Mouse (Mus musculus): Measurements from ENCODE around the gene Slc39a13. TPM values are rescaled to one million over a fixed set of nuclear protein-coding genes. Genes with fewer than 3 reads are reported as not detected.
"Not testable (repeated sequence)": the region's sequence is repeated elsewhere in the genome, so short reads cannot be mapped to it uniquely, and the experiment has no call there.

Slc39a13 gene
- polyA plus RNA-seq, 1 experiment from 2014 or later: 33.3 TPM

GRCm38 (mm10) chr2:91045805-91046204, 24.4 kb downstream of the Slc39a13 start:
- H3K9ac ChIP-seq (replicated peaks; ENCODE audit: low read depth, low read length); H3K4me1 ChIP-seq (replicated peaks; ENCODE audit: control insufficient read depth, insufficient read depth, low read length); H3K36me3 ChIP-seq (ENCODE audit: control insufficient read depth, insufficient read depth); H3K27ac ChIP-seq (ENCODE audit: low read length); H3K27me3 ChIP-seq (replicated peaks; ENCODE audit: control insufficient read depth, insufficient read depth, low read length); H3K4me2 ChIP-seq (ENCODE audit: low read length); H3K4me3 ChIP-seq (replicated peaks; ENCODE audit: low read length); H3K9me3 ChIP-seq (ENCODE audit: control insufficient read depth, low read length); ATAC-seq: not testable (repeated sequence)
- WGBS: 80% methylated on average over 1 of the region's 1 CpGs

DNA sequence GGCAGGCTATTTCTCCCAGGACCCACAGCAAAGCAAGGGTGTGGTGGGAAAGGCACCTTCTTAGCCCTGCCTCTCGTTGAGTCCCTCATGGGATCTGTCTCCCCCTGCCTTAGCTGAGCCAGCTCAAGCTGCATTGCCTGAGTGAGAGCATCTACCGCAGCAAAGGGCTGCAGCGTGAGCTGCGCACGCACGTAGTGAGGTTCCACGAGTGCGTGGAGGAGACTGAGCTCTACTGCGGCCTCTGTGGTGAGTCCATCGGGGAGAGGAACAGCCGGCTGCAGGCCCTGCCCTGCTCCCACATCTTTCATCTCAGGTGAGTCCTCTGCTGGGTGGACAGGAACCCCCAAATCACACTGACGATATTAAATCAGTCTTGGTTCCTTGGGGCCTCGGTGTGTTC, 25.5 kb downstream of the Slc39a13 start:
- ATAC-seq: no peak
- H3K4me1 ChIP-seq (replicated peaks; ENCODE audit: control insufficient read depth, insufficient read depth, low read length): no peaks in the 10 kb centered on the region
- 83% methylated on average over 13 of the region's 13 CpGs for WGBS
- no peaks in the 10 kb centered on the region for H3K9me3 ChIP-seq (ENCODE audit: control insufficient read depth, low read length)
- no peak overlapping the region for H3K9ac ChIP-seq (replicated peaks; ENCODE audit: low read depth, low read length)
- H3K27ac ChIP-seq (ENCODE audit: low read length): no peak overlapping the region
- H3K4me3 ChIP-seq (replicated peaks; ENCODE audit: low read length): no peak overlapping the region
- no peak overlapping the region for H3K4me2 ChIP-seq (ENCODE audit: low read length)
- no peaks in the 10 kb centered on the region for H3K36me3 ChIP-seq (ENCODE audit: control insufficient read depth, insufficient read depth)
- no peaks in the 10 kb centered on the region for H3K27me3 ChIP-seq (replicated peaks; ENCODE audit: control insufficient read depth, insufficient read depth, low read length)

DNA sequence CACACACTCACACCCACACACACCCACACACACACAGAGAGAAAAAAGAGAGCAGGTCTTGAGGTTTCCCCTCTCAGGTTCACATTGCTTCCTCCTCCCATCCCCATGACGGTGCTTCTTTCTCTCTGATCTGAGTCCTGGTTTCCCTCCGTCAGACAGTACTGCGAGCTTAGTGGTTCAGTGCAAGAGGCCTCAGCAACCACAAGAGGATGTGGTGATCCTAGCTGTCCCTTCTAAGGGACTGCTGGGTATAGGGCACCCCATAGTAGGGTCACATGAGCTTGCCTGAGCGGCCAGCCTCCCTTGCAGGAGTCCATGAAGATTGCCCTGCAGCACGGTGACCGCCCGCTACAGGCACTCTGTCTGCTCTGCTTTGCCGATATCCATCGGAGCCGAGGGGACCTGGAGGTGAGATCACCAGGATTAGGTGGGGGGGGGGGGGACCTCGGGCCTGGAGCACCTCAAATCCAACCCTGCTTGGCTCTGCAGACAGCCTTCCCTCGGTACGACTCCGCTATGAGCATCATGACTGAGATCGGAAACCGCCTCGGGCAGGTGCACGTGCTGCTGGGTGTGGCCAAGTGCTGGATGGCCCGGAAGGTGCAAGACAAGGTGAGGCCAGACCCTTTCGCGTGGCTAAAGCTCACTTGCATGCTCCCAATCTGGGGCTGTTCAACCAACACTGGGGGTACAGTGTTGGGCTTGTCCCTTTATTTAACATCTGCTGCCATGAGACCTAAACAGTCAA, 27.4 kb downstream of the Slc39a13 start:
- Histone ChIP-seq H3K4me2 (ENCODE audit: low read length) (no peak overlapping the region), H3K27me3 (replicated peaks; ENCODE audit: control insufficient read depth, insufficient read depth, low read length) (no peaks in the 10 kb centered on the region), H3K4me1 (replicated peaks; ENCODE audit: control insufficient read depth, insufficient read depth, low read length) (no peaks in the 10 kb centered on the region), H3K27ac (ENCODE audit: low read length) (no peak overlapping the region), H3K36me3 (ENCODE audit: control insufficient read depth, insufficient read depth) (no peaks in the 10 kb centered on the region), H3K9ac (replicated peaks; ENCODE audit: low read depth, low read length) (no peak overlapping the region), H3K9me3 (ENCODE audit: control insufficient read depth, low read length) (no peaks in the 10 kb centered on the region), H3K4me3 (replicated peaks; ENCODE audit: low read length) (no peak overlapping the region)
- no peak for ATAC-seq
- WGBS: 62% methylated on average over 21 of the region's 21 CpGs

- H3K4me2 ChIP-seq (ENCODE audit: low read length): no peak overlapping the region
- H3K4me1 ChIP-seq (replicated peaks; ENCODE audit: control insufficient read depth, insufficient read depth, low read length): no peaks in the 10 kb centered on the region
- H3K36me3 ChIP-seq (ENCODE audit: control insufficient read depth, insufficient read depth): no peaks in the 10 kb centered on the region
- ATAC-seq: no peak
- H3K9ac ChIP-seq (replicated peaks; ENCODE audit: low read depth, low read length): no peak overlapping the region
- H3K4me3 ChIP-seq (replicated peaks; ENCODE audit: low read length): no peak overlapping the region
- WGBS: 64% methylated on average over 8 of the region's 8 CpGs
- no peak overlapping the region for H3K27ac ChIP-seq (ENCODE audit: low read length)
- H3K27me3 ChIP-seq (replicated peaks; ENCODE audit: control insufficient read depth, insufficient read depth, low read length): no peaks in the 10 kb centered on the region
- H3K9me3 ChIP-seq (ENCODE audit: control insufficient read depth, low read length): no peaks in the 10 kb centered on the region
These were observed 28.4 kb downstream of the Slc39a13 start for GRCm38 (mm10) chr2:91041786-91042185.

GRCm38 (mm10) chr2:91035385-91035784, 34.8 kb downstream of the Slc39a13 start, which contains the start of gene Rapsn:
Gene Rapsn (plus strand): TSS chr2:91035620.
- no peak within 1 kb of the TSS for H3K4me3 ChIP-seq (replicated peaks; ENCODE audit: low read length)
- 79% methylated on average over 9 of the region's 9 CpGs for WGBS
- H3K4me1 ChIP-seq (replicated peaks; ENCODE audit: control insufficient read depth, insufficient read depth, low read length): no peaks in the 10 kb centered on the region
- no peaks in the 10 kb centered on the region for H3K27me3 ChIP-seq (replicated peaks; ENCODE audit: control insufficient read depth, insufficient read depth, low read length)
- no peaks in the 10 kb centered on the region for H3K36me3 ChIP-seq (ENCODE audit: control insufficient read depth, insufficient read depth)
- no peak for ATAC-seq
- H3K9ac ChIP-seq (replicated peaks; ENCODE audit: low read depth, low read length): no peak within 1 kb of the TSS
- no peak within 1 kb of the TSS for H3K27ac ChIP-seq (ENCODE audit: low read length)
- H3K4me2 ChIP-seq (ENCODE audit: low read length): no peak within 1 kb of the TSS
- no peaks in the 10 kb centered on the region for H3K9me3 ChIP-seq (ENCODE audit: control insufficient read depth, low read length)

DNA sequence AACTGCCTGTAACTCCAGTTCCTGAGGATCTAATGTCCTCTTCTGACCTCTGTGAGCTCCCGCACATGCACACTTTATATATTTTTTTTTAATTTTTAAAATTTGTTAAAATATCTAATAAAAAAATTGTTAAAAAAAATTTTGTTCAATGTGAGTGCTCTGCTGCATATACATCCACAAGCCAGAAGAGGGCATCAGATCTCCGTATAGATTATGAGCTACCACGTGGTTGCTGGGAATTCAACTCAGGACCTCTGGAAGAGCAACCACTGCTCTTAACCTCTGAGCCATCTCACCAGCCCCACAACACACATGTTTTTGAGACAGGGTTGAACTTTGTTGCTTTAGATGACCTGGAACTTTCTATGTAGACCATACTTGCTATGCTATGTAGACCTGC, 37.2 kb downstream of the Slc39a13 start:
- 22% methylated on average over 3 of the region's 3 CpGs for WGBS
- H3K27me3 ChIP-seq (replicated peaks; ENCODE audit: control insufficient read depth, insufficient read depth, low read length): no peaks in the 10 kb centered on the region
- H3K9ac ChIP-seq (replicated peaks; ENCODE audit: low read depth, low read length): no peak overlapping the region
- no peak overlapping the region for H3K27ac ChIP-seq (ENCODE audit: low read length)
- no peak for ATAC-seq
- H3K9me3 ChIP-seq (ENCODE audit: control insufficient read depth, low read length): no peaks in the 10 kb centered on the region
- no peaks in the 10 kb centered on the region for H3K4me1 ChIP-seq (replicated peaks; ENCODE audit: control insufficient read depth, insufficient read depth, low read length)
- no peak overlapping the region for H3K4me3 ChIP-seq (replicated peaks; ENCODE audit: low read length)
- H3K4me2 ChIP-seq (ENCODE audit: low read length): no peak overlapping the region
- no peaks in the 10 kb centered on the region for H3K36me3 ChIP-seq (ENCODE audit: control insufficient read depth, insufficient read depth)

DNA sequence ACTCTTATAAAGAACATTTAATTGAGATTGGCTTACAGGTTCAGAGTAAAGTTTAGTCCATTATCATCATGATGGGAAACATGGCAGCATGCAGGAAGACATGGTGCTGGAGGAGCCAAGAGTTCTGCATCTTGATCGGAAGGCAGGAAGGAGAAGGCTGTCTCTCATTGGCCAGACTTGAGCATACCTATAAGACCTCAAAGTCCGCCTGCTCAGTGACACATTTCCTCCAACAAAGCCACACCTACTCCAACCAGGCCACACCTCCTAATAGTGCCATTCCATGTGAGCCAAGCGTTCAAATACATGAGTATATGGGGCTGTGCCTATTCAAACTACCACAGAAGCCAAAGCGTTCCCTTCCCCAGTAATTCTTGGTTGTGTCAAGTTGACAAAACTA, 39.0 kb downstream of the Slc39a13 start:
- no peak overlapping the region for H3K4me2 ChIP-seq (ENCODE audit: low read length)
- no peak overlapping the region for H3K4me3 ChIP-seq (replicated peaks; ENCODE audit: low read length)
- no peak for ATAC-seq
- no peak overlapping the region for H3K27ac ChIP-seq (ENCODE audit: low read length)
- WGBS: 87% methylated on average over 4 of the region's 4 CpGs
- no peaks in the 10 kb centered on the region for H3K9me3 ChIP-seq (ENCODE audit: control insufficient read depth, low read length)
- H3K36me3 ChIP-seq (ENCODE audit: control insufficient read depth, insufficient read depth): no peaks in the 10 kb centered on the region
- no peak overlapping the region for H3K9ac ChIP-seq (replicated peaks; ENCODE audit: low read depth, low read length)
- H3K4me1 ChIP-seq (replicated peaks; ENCODE audit: control insufficient read depth, insufficient read depth, low read length): no peaks in the 10 kb centered on the region
- no peaks in the 10 kb centered on the region for H3K27me3 ChIP-seq (replicated peaks; ENCODE audit: control insufficient read depth, insufficient read depth, low read length)

DNA sequence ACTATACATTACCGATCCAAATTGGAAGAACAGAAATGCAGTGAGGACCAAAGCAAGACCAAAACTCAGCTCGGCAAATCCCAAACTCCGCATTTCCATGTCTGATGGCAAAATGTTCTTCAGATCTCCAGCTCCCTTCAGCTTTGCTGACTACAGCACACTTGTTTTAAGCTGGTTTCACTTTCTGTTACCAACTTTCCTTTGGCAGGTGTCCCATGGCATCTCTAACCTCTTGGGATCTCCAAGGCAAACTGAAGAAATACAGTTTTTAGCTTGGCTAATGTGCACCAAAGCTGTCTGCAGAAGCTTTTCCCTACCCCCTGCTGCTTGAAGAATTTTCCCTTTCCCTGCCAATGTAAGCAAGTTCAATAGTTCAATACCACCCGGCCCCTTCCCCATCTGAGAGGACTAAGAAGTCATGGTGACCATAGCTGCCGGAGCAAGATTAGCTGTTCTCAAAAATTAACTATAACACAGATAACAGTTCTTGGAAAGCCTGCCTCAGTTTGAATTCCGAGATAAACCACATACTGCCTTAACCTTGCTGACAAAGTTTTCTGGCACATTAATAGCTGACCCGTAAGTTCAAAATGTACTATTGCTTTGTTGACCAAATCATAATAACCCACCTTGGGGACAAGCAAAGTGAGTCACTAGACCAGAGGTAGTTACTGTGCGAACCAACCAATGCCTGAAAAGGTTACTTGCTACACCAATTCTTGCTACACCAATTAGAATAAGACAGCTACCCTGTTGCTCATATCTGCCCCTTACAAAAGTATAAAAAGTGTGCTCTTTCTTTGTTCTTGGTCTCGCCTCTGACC, 42.6 kb downstream of the Slc39a13 start:
- Histone ChIP-seq H3K27me3 (replicated peaks; ENCODE audit: control insufficient read depth, insufficient read depth, low read length) (no peaks in the 10 kb centered on the region), H3K9me3 (ENCODE audit: control insufficient read depth, low read length) (no peaks in the 10 kb centered on the region), H3K36me3 (ENCODE audit: control insufficient read depth, insufficient read depth) (no peaks in the 10 kb centered on the region), H3K4me1 (replicated peaks; ENCODE audit: control insufficient read depth, insufficient read depth, low read length) (no peaks in the 10 kb centered on the region), H3K4me2 (ENCODE audit: low read length) (no peak overlapping the region), H3K27ac (ENCODE audit: low read length) (no peak overlapping the region), H3K4me3 (replicated peaks; ENCODE audit: low read length) (no peak overlapping the region), H3K9ac (replicated peaks; ENCODE audit: low read depth, low read length) (no peak overlapping the region)
- ATAC-seq: no peak
- 81% methylated on average over 9 of the region's 9 CpGs for WGBS

DNA sequence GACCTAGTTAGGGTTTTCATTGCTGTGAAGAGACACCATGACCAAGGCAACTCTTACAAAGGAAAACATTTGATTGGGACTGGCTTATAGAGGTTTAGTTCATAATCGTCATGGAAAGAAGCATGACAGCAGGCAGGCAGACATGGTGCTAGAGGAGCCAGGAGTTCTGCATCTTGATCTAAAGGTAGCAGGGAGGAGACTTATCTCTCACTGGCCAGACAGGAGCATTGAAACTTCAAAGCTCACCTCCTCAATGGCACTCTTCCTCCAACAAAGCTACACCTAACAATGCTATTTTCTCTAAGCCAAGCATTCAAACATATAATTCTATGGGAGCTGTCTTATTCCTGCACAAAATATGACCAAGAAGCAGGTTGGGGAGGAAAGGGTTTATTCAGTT, 43.7 kb downstream of the Slc39a13 start:
- Histone ChIP-seq H3K27ac (ENCODE audit: low read length) (no peak overlapping the region), H3K9me3 (ENCODE audit: control insufficient read depth, low read length) (no peaks in the 10 kb centered on the region), H3K36me3 (ENCODE audit: control insufficient read depth, insufficient read depth) (no peaks in the 10 kb centered on the region), H3K4me3 (replicated peaks; ENCODE audit: low read length) (no peak overlapping the region), H3K4me2 (ENCODE audit: low read length) (no peak overlapping the region), H3K4me1 (replicated peaks; ENCODE audit: control insufficient read depth, insufficient read depth, low read length) (no peaks in the 10 kb centered on the region), H3K27me3 (replicated peaks; ENCODE audit: control insufficient read depth, insufficient read depth, low read length) (no peaks in the 10 kb centered on the region), H3K9ac (replicated peaks; ENCODE audit: low read depth, low read length) (no peak overlapping the region)
- no peak for ATAC-seq
- 83% methylated on average over 1 of the region's 1 CpGs for WGBS

All from forebrain, embryonic 16.5 days (tissue).